Mouse (Mus musculus): Measurements from ENCODE around the gene Id3. TPM values are rescaled to one million over a fixed set of nuclear protein-coding genes. Genes with fewer than 3 reads are reported as not detected.

Gene Id3
- total RNA-seq, 1 experiment: 126 TPM

- in situ Hi-C loops (cut with MboI; ENCODE audit: low sequenced_read_pairs in 2 of 2, unreplicated experiment in 2 of 2): no loop called here
- TF ChIP-seq CHD2 (IDR thresholded peaks at IDR 0.05; ENCODE audit: low read depth, low read length) (no peak), ZC3H11A (IDR thresholded peaks at IDR 0.05; ENCODE audit: borderline replicate concordance, low read depth, low read length) (no peak), HCFC1 (IDR thresholded peaks at IDR 0.05; ENCODE audit: borderline replicate concordance, insufficient read depth, low read length) (no peak), ZNF384 (IDR thresholded peaks at IDR 0.05; ENCODE audit: low read depth, low read length) (no peak), MAFK (IDR thresholded peaks at IDR 0.05; ENCODE audit: insufficient read depth, low read depth, low read length) (no peak)
- Histone ChIP-seq H3K4me3 (ENCODE audit: insufficient read depth in 1 of 2, low read depth in 1 of 2, low read length in 2 of 2, poor library complexity in 1 of 2, severe bottlenecking in 1 of 2) (no peak overlapping the region), H3K36me3 (ENCODE audit: control insufficient read depth, insufficient read depth, low read length, poor library complexity, severe bottlenecking) (no peaks in the 10 kb centered on the region), H3K9ac (ENCODE audit: insufficient read depth, low read depth, low read length, poor library complexity, severe bottlenecking) (no peak overlapping the region), H3K27ac (ENCODE audit: insufficient read depth, low read depth, low read length, poor library complexity, severe bottlenecking) (no peak overlapping the region), H3K9me3 (ENCODE audit: control insufficient read depth, insufficient read depth, low read depth, low read length) (no peaks in the 10 kb centered on the region), H3K4me1 (ENCODE audit: control insufficient read depth in 2 of 2, insufficient read depth in 2 of 2, low read length in 2 of 2, poor library complexity in 1 of 2) (0 out of 4 replicates have a peak, but pooled peaks cover 0 to 3% of the 10 kb centered on the region in 2 experiments)
- DNase-seq (ENCODE audit: low read depth, low spot score): no peak
These were observed 28.6 kb upstream of the Id3 start for GRCm38 (mm10) chr4:136114747-136115146.

DNA sequence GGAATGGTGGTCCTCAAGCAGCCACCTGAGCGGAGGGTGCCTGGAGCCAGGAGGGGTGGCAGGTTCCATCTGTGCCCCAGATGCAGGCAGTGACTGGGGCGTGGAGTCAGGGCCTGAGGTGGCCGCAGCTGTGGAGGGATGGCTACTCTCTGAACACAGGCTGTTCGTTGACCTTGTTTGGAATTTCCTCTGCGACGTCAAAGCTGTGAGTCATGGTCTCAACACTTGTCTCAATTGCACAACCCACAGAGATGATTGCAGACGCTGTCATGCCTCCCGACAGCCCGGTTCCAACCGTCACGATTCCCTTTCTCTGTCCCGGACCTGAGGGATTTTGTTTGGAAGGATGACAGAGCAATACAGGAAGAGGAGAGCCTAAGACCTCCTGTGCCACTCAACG lies 26.3 kb upstream of the Id3 start:
- TF ChIP-seq ZNF384 (IDR thresholded peaks at IDR 0.05; ENCODE audit: low read depth, low read length) (no peak), CHD2 (IDR thresholded peaks at IDR 0.05; ENCODE audit: low read depth, low read length) (no peak), MAFK (IDR thresholded peaks at IDR 0.05; ENCODE audit: insufficient read depth, low read depth, low read length) (no peak), HCFC1 (IDR thresholded peaks at IDR 0.05; ENCODE audit: borderline replicate concordance, insufficient read depth, low read length) (no peak), ZC3H11A (IDR thresholded peaks at IDR 0.05; ENCODE audit: borderline replicate concordance, low read depth, low read length) (no peak)
- no peak overlapping the region for H3K9ac ChIP-seq (ENCODE audit: insufficient read depth, low read depth, low read length, poor library complexity, severe bottlenecking)
- no peaks in the 10 kb centered on the region for H3K36me3 ChIP-seq (ENCODE audit: control insufficient read depth, insufficient read depth, low read length, poor library complexity, severe bottlenecking)
- no peak for DNase-seq (ENCODE audit: low read depth, low spot score)
- H3K4me1 ChIP-seq (ENCODE audit: control insufficient read depth in 2 of 2, insufficient read depth in 2 of 2, low read length in 2 of 2, poor library complexity in 1 of 2): no peaks in the 10 kb centered on the region
- in situ Hi-C loops (cut with MboI; ENCODE audit: low sequenced_read_pairs in 2 of 2, unreplicated experiment in 2 of 2): no loop called here
- H3K9me3 ChIP-seq (ENCODE audit: control insufficient read depth, insufficient read depth, low read depth, low read length): no peaks in the 10 kb centered on the region
- H3K4me3 ChIP-seq (ENCODE audit: insufficient read depth in 1 of 2, low read depth in 1 of 2, low read length in 2 of 2, poor library complexity in 1 of 2, severe bottlenecking in 1 of 2): no peak overlapping the region
- H3K27ac ChIP-seq (ENCODE audit: insufficient read depth, low read depth, low read length, poor library complexity, severe bottlenecking): no peak overlapping the region

- no peak overlapping the region for H3K27ac ChIP-seq (ENCODE audit: insufficient read depth, low read depth, low read length, poor library complexity, severe bottlenecking)
- H3K9ac ChIP-seq (ENCODE audit: insufficient read depth, low read depth, low read length, poor library complexity, severe bottlenecking): no peak overlapping the region
- in situ Hi-C loops (cut with MboI; ENCODE audit: low sequenced_read_pairs in 2 of 2, unreplicated experiment in 2 of 2): no loop called here
- no peaks in the 10 kb centered on the region for H3K36me3 ChIP-seq (ENCODE audit: control insufficient read depth, insufficient read depth, low read length, poor library complexity, severe bottlenecking)
- no peak overlapping the region for H3K4me3 ChIP-seq (ENCODE audit: insufficient read depth in 1 of 2, low read depth in 1 of 2, low read length in 2 of 2, poor library complexity in 1 of 2, severe bottlenecking in 1 of 2)
- TF ChIP-seq HCFC1 (IDR thresholded peaks at IDR 0.05; ENCODE audit: borderline replicate concordance, insufficient read depth, low read length) (no peak), CHD2 (IDR thresholded peaks at IDR 0.05; ENCODE audit: low read depth, low read length) (no peak), MAFK (IDR thresholded peaks at IDR 0.05; ENCODE audit: insufficient read depth, low read depth, low read length) (no peak), ZC3H11A (IDR thresholded peaks at IDR 0.05; ENCODE audit: borderline replicate concordance, low read depth, low read length) (no peak), ZNF384 (IDR thresholded peaks at IDR 0.05; ENCODE audit: low read depth, low read length) (no peak)
- H3K4me1 ChIP-seq (ENCODE audit: control insufficient read depth in 2 of 2, insufficient read depth in 2 of 2, low read length in 2 of 2, poor library complexity in 1 of 2): no peaks in the 10 kb centered on the region
- no peaks in the 10 kb centered on the region for H3K9me3 ChIP-seq (ENCODE audit: control insufficient read depth, insufficient read depth, low read depth, low read length)
- DNase-seq (ENCODE audit: low read depth, low spot score): no peak
These were observed 23.3 kb upstream of the Id3 start for GRCm38 (mm10) chr4:136120041-136120440.

DNA sequence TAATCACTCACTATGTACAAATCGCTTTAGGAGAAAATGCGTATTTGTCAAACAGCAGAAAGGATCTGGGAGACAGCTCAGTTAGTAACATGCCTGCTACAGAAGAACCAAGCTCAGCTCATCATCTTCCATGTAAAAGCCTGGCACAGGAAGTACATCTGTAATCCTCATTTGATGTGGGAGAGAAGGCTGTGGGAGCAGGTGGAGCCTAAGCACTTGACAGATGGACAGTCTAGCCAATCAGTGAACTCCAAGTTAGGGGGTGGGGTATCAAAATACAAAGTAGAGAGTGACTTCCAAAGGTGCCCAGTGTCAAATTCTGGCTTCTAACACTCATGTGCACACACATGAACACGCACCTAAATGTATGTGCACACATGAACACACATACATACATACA lies 22.1 kb upstream of the Id3 start:
- Histone ChIP-seq H3K27ac (ENCODE audit: insufficient read depth, low read depth, low read length, poor library complexity, severe bottlenecking) (no peak overlapping the region), H3K36me3 (ENCODE audit: control insufficient read depth, insufficient read depth, low read length, poor library complexity, severe bottlenecking) (no peaks in the 10 kb centered on the region), H3K9me3 (ENCODE audit: control insufficient read depth, insufficient read depth, low read depth, low read length) (no peaks in the 10 kb centered on the region), H3K9ac (ENCODE audit: insufficient read depth, low read depth, low read length, poor library complexity, severe bottlenecking) (no peak overlapping the region), H3K4me3 (ENCODE audit: insufficient read depth in 1 of 2, low read depth in 1 of 2, low read length in 2 of 2, poor library complexity in 1 of 2, severe bottlenecking in 1 of 2) (no peak overlapping the region), H3K4me1 (ENCODE audit: control insufficient read depth in 2 of 2, insufficient read depth in 2 of 2, low read length in 2 of 2, poor library complexity in 1 of 2) (no peaks in the 10 kb centered on the region)
- no peak for DNase-seq (ENCODE audit: low read depth, low spot score)
- in situ Hi-C loops (cut with MboI; ENCODE audit: low sequenced_read_pairs in 2 of 2, unreplicated experiment in 2 of 2): no loop called here
- TF ChIP-seq ZNF384 (IDR thresholded peaks at IDR 0.05; ENCODE audit: low read depth, low read length) (no peak), CHD2 (IDR thresholded peaks at IDR 0.05; ENCODE audit: low read depth, low read length) (no peak), HCFC1 (IDR thresholded peaks at IDR 0.05; ENCODE audit: borderline replicate concordance, insufficient read depth, low read length) (no peak), ZC3H11A (IDR thresholded peaks at IDR 0.05; ENCODE audit: borderline replicate concordance, low read depth, low read length) (no peak), MAFK (IDR thresholded peaks at IDR 0.05; ENCODE audit: insufficient read depth, low read depth, low read length) (no peak)

Measured in ES-E14 (cell line).